Mouse (Mus musculus) forebrain, embryonic 16.5 days (tissue): Measurements from ENCODE around the gene Cdk8. TPM values are rescaled to one million over a fixed set of nuclear protein-coding genes. Genes with fewer than 3 reads are reported as not detected.

Experiments used
- ATAC-seq: fragments of 200-750 bp; cut with Nextera tagmentation; 2 replicates; pipeline ENCODE4 v1.8.0; 2017; ENCODE audit warnings: mild to moderate bottlenecking, moderate library complexity
- H3K27ac ChIP-seq: fragments of 300-500 bp; sonication (generic); 2 replicates; pipeline ENCODE4 v1.5.1; 2014; ENCODE audit warnings: low read length, control low read depth
- H3K27me3 ChIP-seq: fragments of 300-500 bp; sonication (generic); replicated peaks from 2 replicates; pipeline ENCODE4 v1.6.1; 2014; ENCODE audit warnings: low read length; ENCODE audit not compliant: control insufficient read depth, insufficient read depth
- H3K36me3 ChIP-seq: fragments of 300-500 bp; sonication (generic); 2 replicates; pipeline ENCODE4 v1.6.1; 2014; ENCODE audit not compliant: control insufficient read depth, insufficient read depth
- H3K4me1 ChIP-seq: fragments of 300-500 bp; sonication (generic); replicated peaks from 2 replicates; pipeline ENCODE4 v1.6.1; 2014; ENCODE audit warnings: low read length; ENCODE audit not compliant: control insufficient read depth, insufficient read depth
- H3K4me2 ChIP-seq: fragments of 300-500 bp; sonication (generic); 2 replicates; pipeline ENCODE4 v1.6.1; 2014; ENCODE audit warnings: mild to moderate bottlenecking, low read length, control low read depth
- H3K4me3 ChIP-seq: fragments of 300-500 bp; sonication (generic); replicated peaks from 2 replicates; pipeline ENCODE4 v1.5.1; 2014; ENCODE audit warnings: mild to moderate bottlenecking, low read length, control low read depth
- H3K9ac ChIP-seq: fragments of 300-500 bp; sonication (generic); replicated peaks from 2 replicates; pipeline ENCODE4 v1.6.1; 2014; ENCODE audit warnings: low read depth, low read length, control low read depth
- H3K9me3 ChIP-seq: fragments of 300-500 bp; sonication (generic); 2 replicates; pipeline ENCODE4 v1.6.1; 2016; ENCODE audit warnings: low read length; ENCODE audit not compliant: control insufficient read depth
- WGBS: fragments of 180-500 bp; shearing (Covaris S2); extraction: QIAGEN DNeasy Blood & Tissue Kit; methylation state at CpG from one replicate; pipeline ENCODE4 v1.1.7; 2014; 5-methylcytosine and 5-hydroxymethylcytosine counted together
- polyA plus RNA-seq: library from polyadenylated mRNA; unstranded; fragments of >200 nt; fragmentation: Nextera tagmentation; extraction: Ambion mirVana; gene quantifications from 2 replicates; pipeline ENCODE4 v1.2.1, GENCODE M21; 2015

The Cdk8 gene
- polyA plus RNA-seq, 1 experiment from 2014 or later: 18.0 TPM

DNA sequence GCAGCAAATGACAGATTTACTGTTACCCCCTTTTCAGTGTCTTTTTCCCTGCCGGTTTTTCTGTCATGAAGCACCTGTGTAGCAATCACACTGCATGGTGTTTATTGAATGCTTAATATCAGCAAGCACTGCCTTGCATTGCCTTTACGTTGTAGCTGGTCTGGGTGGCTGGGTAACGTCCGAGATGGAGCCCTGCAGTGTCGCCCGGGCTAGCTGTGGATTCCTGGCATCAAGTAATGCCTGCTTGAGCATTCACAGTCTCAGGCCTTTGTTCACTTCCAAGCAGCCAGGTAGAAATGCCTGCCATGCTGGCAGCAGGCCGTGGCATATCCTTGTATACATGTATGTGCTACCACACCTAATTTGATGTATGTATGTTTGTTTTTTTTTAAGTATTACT, 36.7 kb downstream of the Cdk8 start:
- Histone ChIP-seq H3K4me1 (no peaks in the 10 kb centered on the region), H3K4me2 (no peak overlapping the region), H3K27ac (no peak overlapping the region), H3K27me3 (no peaks in the 10 kb centered on the region), H3K4me3 (no peak overlapping the region), H3K9me3 (no peaks in the 10 kb centered on the region), H3K36me3 (no peaks in the 10 kb centered on the region), H3K9ac (no peak overlapping the region)
- WGBS: 88% methylated on average over 7 of the region's 7 CpGs
- no peak for ATAC-seq

- H3K4me2 ChIP-seq: no peak overlapping the region
- whole genome bisulfite sequencing: 91% methylated on average over 9 of the region's 9 CpGs
- no peak for ATAC-seq
Observed at GRCm38 (mm10) chr5:146270593-146270992, 39.6 kb downstream of the Cdk8 start.

DNA sequence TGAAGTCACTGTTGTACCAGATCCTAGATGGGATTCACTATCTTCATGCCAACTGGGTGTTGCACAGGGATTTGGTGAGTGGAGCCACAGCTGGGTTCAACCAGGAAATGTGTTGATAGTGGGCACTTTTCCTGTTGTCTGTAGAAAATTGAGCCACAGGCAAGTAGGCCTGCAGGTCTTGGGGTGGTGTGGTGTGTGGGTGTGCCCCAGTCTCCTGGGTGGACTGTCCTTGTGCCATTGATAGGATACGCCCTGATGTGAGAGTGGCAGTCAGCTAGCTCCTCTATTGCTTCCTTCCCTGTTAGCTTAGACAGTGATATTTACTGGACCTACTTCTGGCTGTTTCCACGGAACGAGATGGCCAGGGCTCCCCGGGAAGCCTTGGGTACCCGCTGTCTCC, 40.6 kb downstream of the Cdk8 start:
- H3K27me3 ChIP-seq: no peaks in the 10 kb centered on the region
- no peaks in the 10 kb centered on the region; the same call in 1 of the 2 replicates for H3K36me3 ChIP-seq
- ATAC-seq: no peak
- peaks cover 14% of the 10 kb centered on the region for H3K4me1 ChIP-seq
- 80% methylated on average over 5 of the region's 5 CpGs for WGBS
- no peak overlapping the region for H3K9ac ChIP-seq
- no peak overlapping the region for H3K27ac ChIP-seq
- H3K4me2 ChIP-seq: no peak overlapping the region
- H3K9me3 ChIP-seq: no peaks in the 10 kb centered on the region
- no peak overlapping the region for H3K4me3 ChIP-seq

More at GRCm38 (mm10) chr5:146270593-146270992, 39.6 kb downstream of the Cdk8 start:
- H3K4me3 ChIP-seq: no peak overlapping the region
- H3K9ac ChIP-seq: no peak overlapping the region
- H3K9me3 ChIP-seq: no peaks in the 10 kb centered on the region
- no peak overlapping the region for H3K27ac ChIP-seq
- no peaks in the 10 kb centered on the region for H3K36me3 ChIP-seq
- peaks cover 14% of the 10 kb centered on the region for H3K4me1 ChIP-seq
- no peaks in the 10 kb centered on the region for H3K27me3 ChIP-seq

DNA sequence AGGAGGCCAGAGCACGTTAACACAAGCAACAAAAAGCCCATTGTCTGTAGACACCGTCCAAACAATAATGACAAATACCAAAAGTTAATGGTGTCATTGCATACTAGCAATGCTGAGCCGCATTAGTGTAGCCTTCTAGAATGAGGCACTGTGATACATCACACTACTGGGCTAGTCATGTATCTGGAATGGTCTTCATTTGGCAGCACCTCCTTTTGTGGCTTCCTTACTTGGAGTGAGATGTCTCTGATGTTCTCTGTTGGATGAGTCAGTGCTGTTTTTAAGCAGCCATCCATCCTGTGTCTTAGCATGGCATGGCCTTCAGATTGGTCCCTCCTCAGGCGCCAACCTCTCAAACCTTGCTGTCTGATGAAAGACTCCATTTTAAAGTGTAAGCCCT, 42.1 kb downstream of the Cdk8 start:
- 78% methylated on average over 4 of the region's 4 CpGs for WGBS

DNA sequence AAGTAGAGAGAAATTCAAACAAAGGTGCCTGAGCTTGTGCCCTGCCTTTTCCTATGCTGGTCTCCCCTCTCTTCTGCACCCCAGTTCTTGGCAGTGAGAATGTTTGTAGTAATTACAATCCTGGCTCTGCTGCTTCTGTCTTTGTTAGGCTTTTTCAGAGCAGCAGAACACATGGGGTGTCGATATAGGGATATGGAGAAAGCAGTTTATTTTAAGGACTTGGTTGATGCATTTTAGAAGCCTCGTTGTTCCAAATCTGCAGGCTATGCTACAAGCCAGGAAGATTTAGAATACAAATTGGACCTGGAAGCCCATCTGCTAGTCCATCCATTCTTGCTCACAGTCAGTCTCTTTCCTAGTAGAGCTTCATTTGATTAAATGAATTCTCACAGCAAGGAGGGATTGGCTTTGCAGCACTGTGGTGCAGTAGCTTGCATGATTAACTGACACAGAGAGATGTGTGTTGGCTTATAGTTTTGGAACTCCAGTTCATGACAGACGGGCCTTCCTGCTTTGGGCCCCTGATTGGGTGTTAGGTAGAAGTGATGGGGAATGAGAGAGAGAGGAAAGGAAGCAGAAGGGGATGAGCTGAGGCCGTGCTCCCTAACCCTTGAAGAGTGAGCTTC, 43.5 kb downstream of the Cdk8 start:
- no peaks in the 10 kb centered on the region; the same call in 1 of the 2 replicates for H3K36me3 ChIP-seq
- H3K9me3 ChIP-seq: no peaks in the 10 kb centered on the region
- no peak overlapping the region for H3K4me2 ChIP-seq
- no peaks in the 10 kb centered on the region for H3K27me3 ChIP-seq
- H3K9ac ChIP-seq: no peak overlapping the region
- peak overlapping the region; percentile 62 for H3K27ac ChIP-seq
- peak; percentile 65 for ATAC-seq
- no peak overlapping the region for H3K4me3 ChIP-seq
- peaks cover 14% of the 10 kb centered on the region for H3K4me1 ChIP-seq
- 51% methylated on average over 4 of the region's 4 CpGs for WGBS

More for the DNA sequence above, 42.1 kb downstream of the Cdk8 start:
- Histone ChIP-seq H3K4me3 (no peak overlapping the region), H3K27ac (no peak overlapping the region), H3K9me3 (no peaks in the 10 kb centered on the region), H3K9ac (no peak overlapping the region), H3K27me3 (no peaks in the 10 kb centered on the region), H3K36me3 (no peaks in the 10 kb centered on the region; the same call in 1 of the 2 replicates), H3K4me1 (peaks cover 14% of the 10 kb centered on the region), H3K4me2 (no peak overlapping the region)
- ATAC-seq: no peak

- WGBS: 91% methylated on average over 4 of the region's 4 CpGs
- no peak overlapping the region for H3K9ac ChIP-seq
- peaks cover 14% of the 10 kb centered on the region for H3K4me1 ChIP-seq
- no peak overlapping the region for H3K4me2 ChIP-seq
- no peak for ATAC-seq
- H3K36me3 ChIP-seq: no peaks in the 10 kb centered on the region; the same call in 1 of the 2 replicates
- no peak overlapping the region for H3K4me3 ChIP-seq
- no peak overlapping the region for H3K27ac ChIP-seq
- H3K27me3 ChIP-seq: no peaks in the 10 kb centered on the region
- no peaks in the 10 kb centered on the region for H3K9me3 ChIP-seq
Observed at GRCm38 (mm10) chr5:146277513-146277912, 46.5 kb downstream of the Cdk8 start.

GRCm38 (mm10) chr5:146280012-146280411, 49.0 kb downstream of the Cdk8 start:
- no peak overlapping the region for H3K4me3 ChIP-seq
- no peaks in the 10 kb centered on the region for H3K9me3 ChIP-seq
- no peak for ATAC-seq
- peaks cover 3% of the 10 kb centered on the region; the same call in 1 of the 2 replicates for H3K4me1 ChIP-seq
- H3K27ac ChIP-seq: no peak overlapping the region
- H3K27me3 ChIP-seq: no peaks in the 10 kb centered on the region
- no peaks in the 10 kb centered on the region; the same call in 1 of the 2 replicates for H3K36me3 ChIP-seq
- no peak overlapping the region for H3K9ac ChIP-seq
- no peak overlapping the region for H3K4me2 ChIP-seq

DNA sequence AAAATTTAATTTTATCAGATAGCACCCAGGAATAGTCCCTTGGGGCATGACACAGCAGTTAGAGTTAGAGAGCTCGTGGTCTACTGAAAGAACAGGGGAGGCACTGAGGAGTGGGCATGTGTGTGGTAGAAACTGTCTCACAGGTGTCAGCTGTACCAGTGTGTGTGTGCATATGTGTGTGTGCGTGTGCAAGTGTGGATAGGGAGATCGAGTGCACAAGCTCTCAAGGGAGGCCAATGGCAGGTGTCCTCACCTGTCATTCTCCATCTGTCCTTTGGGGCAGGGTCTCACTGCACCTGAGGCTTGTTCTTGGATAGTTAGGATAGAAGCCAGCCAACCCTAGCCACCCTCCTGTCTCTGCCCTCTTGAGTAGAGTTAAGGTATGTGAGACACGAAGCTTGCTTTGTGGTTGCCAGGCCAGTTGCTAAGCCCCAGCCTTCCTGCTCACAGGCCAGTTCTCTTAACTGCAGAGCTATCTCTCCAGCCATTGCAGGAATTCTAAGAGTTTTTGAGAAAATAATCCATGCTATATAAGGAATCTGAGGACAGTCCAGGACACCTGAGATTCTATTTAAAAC, 50.3 kb downstream of the Cdk8 start:
- ATAC-seq: no peak
- H3K27me3 ChIP-seq: no peaks in the 10 kb centered on the region
- H3K4me1 ChIP-seq: no peaks in the 10 kb centered on the region
- H3K9ac ChIP-seq: no peak overlapping the region
- H3K4me2 ChIP-seq: no peak overlapping the region
- no peak overlapping the region for H3K27ac ChIP-seq
- H3K36me3 ChIP-seq: peaks cover 2% of the 10 kb centered on the region; the same call in 1 of the 2 replicates
- no peak overlapping the region for H3K4me3 ChIP-seq
- no peaks in the 10 kb centered on the region for H3K9me3 ChIP-seq
- WGBS: 93% methylated on average over 4 of the region's 4 CpGs

DNA sequence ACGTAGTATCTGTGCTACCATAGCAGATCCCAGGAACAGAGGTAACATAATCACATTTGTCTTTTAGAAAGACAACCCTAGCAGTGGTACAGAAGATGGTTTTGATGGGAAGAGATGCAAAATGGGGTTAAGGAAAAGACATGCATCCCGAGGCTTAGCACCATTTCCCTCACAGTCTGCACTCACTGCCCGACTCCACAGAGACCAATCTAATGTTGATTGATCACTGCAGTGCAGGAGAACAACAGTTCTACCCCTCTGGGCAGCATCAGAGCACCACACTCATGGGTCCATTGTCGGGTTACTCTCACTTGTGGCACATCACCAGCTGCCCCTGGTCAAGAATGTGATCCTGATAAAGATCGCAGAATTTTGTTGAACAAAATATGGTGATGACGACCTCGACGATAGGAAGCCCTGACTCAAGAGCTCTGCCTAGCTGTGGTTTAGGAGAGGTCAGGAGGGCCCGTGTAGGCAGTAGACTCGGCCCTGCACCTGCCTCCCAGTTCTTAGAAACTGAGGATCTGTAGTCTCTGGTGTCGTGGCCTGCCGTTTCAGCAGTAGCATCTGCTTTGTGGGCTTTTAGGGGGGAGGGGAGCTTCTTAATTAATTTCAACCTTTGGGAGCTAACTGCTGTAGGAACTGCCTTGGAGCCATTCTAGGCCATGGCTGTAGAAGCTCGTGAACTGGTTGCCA, 51.0 kb downstream of the Cdk8 start:
- Histone ChIP-seq H3K4me2 (no peak overlapping the region), H3K36me3 (peaks cover 2% of the 10 kb centered on the region), H3K27ac (no peak overlapping the region), H3K27me3 (no peaks in the 10 kb centered on the region), H3K9ac (no peak overlapping the region), H3K4me1 (no peaks in the 10 kb centered on the region), H3K9me3 (no peaks in the 10 kb centered on the region), H3K4me3 (no peak overlapping the region)
- 87% methylated on average over 13 of the region's 13 CpGs for WGBS
- no peak for ATAC-seq
